Mouse (Mus musculus): ENCODE data around the gene Igfbp5.

Gene Igfbp5

DNA sequence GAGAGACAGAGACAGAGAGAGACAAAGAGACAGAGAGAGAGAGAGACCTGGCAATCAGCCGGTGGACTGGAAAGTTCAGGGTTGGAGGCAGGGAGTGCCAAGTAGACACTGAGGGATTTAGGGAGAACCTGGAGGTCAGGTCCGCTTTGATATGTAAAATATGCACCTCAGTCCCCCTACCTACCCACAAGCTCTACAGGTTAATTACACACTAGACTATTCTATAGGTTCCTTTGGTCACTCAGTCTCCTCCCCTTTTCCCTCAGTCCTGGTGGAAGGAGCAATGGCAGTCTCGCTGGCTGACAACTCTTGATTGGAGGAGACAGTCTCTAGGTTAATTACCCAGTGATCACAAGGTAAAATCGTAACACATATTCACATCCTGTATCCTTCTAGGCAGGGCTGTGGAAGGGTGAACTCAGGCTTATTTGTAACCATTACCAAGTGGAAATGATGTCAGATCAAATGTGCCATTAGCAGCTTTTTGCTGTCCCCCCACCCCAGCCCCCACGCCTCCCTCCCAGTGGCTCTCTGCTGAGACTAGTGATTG is 61.5 kb downstream of the Igfbp5 start:
- in situ Hi-C loops (cut with MboI), result no loop called here

GRCm38 (mm10) chr1:72811061-72811460 is 63.6 kb downstream of the Igfbp5 start:
- in situ Hi-C loops (cut with MboI), result no loop called here

GRCm38 (mm10) chr1:72809951-72810675 is 64.6 kb downstream of the Igfbp5 start:
- in situ Hi-C loops (cut with MboI), result no loop called here

- in situ Hi-C loops (cut with MboI), result no loop called here
These were observed 65.4 kb downstream of the Igfbp5 start for GRCm38 (mm10) chr1:72809304-72809703.
